Mouse (Mus musculus): ENCODE data around the gene Dhrs11.

DNA sequence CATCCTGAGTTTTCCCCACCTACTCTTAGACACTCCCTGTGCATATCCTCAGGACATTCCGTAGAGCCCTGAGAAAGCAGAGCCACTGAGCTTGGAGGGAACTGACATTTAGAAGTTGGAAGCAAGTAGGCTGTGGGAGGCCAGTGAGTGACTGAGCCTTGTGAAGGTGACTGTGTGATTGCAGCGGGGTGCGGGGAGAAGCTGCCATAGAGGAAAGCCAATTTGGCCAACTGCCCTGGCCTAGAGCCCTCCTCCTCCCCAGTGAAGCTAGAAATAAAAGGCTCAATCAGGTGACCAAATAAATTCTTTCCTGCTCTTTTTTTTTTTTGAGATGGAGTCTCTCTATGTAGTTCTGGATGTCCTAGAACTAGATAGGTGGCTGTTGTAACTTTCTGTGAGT, 2.6 kb downstream of the Dhrs11 start:
- TF ChIP-seq CTCF (IDR thresholded peaks at IDR 0.05; ENCODE audit: low read depth, low read length) (no peak), EP300 (IDR thresholded peaks at IDR 0.05; ENCODE audit: insufficient read depth, low read depth, low read length) (no peak), POLR2A (IDR thresholded peaks at IDR 0.05; ENCODE audit: insufficient read depth, low read length) (no peak)

All from ES-Bruce4 (cell line).